Mouse (Mus musculus): ENCODE data around the gene Klhl8. TPM values are rescaled to one million over a fixed set of nuclear protein-coding genes. Genes with fewer than 3 reads are reported as not detected.
A peak's percentile ranks its signal among the peaks of the same experiment; 100 is the strongest.
"Not testable (repeated sequence)": the region's sequence is repeated elsewhere in the genome, so short reads cannot be mapped to it uniquely, and the experiment has no call there.

The Klhl8 gene
- 45.4 and 47.5 TPM in 2 replicates for polyA plus RNA-seq (2014; fragmentation: Nextera tagmentation; extraction: Ambion mirVana)

DNA sequence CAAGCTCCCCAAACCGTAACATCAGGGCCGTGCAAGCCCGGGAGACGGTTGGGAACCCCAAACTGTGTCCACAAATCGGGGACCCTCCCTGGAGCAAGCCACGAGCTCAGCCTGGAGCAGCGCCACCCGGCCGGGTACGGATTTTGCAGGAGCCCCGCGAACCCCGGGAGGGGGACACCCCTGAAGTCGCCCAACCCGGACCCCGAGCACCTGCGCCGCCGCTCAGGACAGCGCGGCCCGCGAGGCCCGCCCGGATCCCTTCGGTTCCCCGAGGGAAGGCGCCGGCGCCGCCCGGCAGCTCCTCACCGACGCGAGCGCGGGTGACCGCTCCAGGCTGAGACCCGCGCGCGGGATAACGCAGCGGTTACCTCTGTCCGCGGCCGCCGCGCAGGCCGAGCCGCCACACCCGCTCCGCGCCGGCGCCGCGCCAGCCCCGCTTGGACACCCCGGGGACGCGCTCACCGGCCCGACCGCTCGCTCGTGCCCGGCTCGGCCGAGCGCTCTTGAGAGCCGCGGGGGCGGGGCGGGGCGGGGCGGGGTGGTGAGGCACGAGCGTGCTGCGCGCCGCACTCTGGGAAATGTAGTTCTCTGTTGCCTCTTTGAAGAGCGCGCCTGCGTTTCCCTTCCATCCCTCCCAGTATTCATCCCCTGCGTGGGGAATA lies at the start of gene Klhl8:
Gene Klhl8, minus strand, starts transcription at position 512 of the 662 bp plus-strand sequence.
- Histone ChIP-seq H3K27ac (peak within 1 kb of the TSS; percentile 86), H3K4me3 (replicated peaks; ENCODE audit: low read length) (peak within 1 kb of the TSS; percentile 93), H3K4me2 (replicated peaks) (peak within 1 kb of the TSS; percentile 66), H3K9me3 (ENCODE audit: control insufficient read depth, low read length) (no peaks in the 10 kb centered on the region), H3K27me3 (ENCODE audit: control insufficient read depth, insufficient read depth, low read length) (no peaks in the 10 kb centered on the region), H3K36me3 (replicated peaks; ENCODE audit: control insufficient read depth, insufficient read depth) (no peaks in the 10 kb centered on the region), H3K4me1 (replicated peaks; ENCODE audit: control insufficient read depth, insufficient read depth, low read length) (0 out of 2 replicates have a peak, but pooled peaks cover 2% of the 10 kb centered on the region), H3K9ac (peak within 1 kb of the TSS; percentile 94)
- DNase-seq (ENCODE audit: low spot score), result peak; percentile 88
- ATAC-seq (ENCODE audit: low FRiP score), result peak; percentile 96
- under 1% methylated on average over 86 of the region's 86 CpGs for WGBS

DNA sequence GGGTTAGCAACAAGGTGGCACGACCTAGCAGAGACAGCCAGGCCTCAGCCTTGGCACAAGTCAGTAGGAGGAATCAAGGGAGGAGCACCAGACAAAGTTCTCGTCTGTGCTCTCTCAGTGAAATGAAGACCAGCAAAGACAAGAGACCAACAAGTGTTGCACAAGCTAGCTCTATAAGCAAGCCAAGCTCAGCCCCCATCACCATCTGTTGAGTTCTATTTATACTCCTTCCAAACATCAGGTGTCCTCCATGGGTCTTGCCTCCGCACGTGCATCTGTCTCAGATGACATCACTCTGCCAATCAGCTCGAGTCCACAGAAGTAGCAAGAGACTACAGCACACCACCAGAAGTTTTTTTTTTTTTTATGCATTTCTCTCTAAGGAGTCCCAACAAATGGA lies 43.6 kb upstream of the Klhl8 start:
- Histone ChIP-seq H3K36me3 (replicated peaks; ENCODE audit: control insufficient read depth, insufficient read depth) (no peaks in the 10 kb centered on the region), H3K9ac (no peak overlapping the region), H3K27ac (no peak overlapping the region), H3K4me1 (replicated peaks; ENCODE audit: control insufficient read depth, insufficient read depth, low read length) (no peaks in the 10 kb centered on the region), H3K4me2 (replicated peaks) (no peak overlapping the region), H3K27me3 (ENCODE audit: control insufficient read depth, insufficient read depth, low read length) (no peaks in the 10 kb centered on the region), H3K9me3 (ENCODE audit: control insufficient read depth, low read length) (no peaks in the 10 kb centered on the region), H3K4me3 (replicated peaks; ENCODE audit: low read length) (no peak overlapping the region)
- 83% methylated on average over 5 of the region's 5 CpGs for WGBS
- DNase-seq (ENCODE audit: low spot score), result no peak
- no peak for ATAC-seq (ENCODE audit: low FRiP score)

DNA sequence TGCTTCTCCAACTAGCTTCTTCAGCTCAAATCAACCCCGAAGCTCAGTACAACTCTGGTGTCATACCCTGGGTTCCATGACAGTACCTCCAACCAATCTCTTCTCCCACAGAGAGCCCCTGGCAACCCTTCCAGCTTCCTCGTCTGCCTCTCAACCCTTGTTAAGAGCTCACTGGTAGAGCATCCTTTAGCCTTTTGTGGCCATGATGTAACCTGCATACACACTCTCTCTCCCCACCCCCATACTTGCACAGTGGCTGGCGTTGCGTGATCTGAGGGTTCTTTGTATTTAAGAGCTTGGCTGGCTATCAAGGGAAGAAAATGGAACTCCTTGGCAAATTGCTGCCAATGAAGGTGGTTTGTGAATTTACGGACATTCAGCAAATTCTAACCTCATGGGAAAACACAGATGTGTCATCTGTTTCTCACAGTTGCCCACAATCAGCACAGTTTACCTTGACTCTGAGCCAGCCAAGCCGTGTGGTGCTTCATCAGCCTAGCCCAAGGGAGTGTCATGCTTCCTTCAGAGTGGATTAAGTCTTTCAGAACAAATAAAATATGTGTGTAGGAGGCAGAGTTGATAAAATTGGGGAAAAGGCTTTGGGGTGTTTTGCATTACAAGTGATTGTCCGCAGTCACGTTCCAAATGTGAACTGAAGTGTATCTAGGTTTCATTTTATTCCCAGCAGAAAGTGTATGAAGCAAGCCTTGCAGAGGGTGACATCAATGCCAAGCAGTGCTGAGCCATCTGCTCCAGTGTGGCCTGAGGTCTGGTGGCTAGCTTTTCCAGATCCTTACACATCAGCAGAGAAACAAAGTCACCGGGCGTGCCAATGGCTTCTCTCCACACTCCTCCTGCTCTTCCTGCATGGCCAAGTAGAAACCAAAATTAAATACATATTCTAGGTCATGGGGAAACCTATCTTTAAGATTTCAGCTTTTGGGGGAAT lies 42.4 kb upstream of the Klhl8 start:
- Histone ChIP-seq H3K4me1 (replicated peaks; ENCODE audit: control insufficient read depth, insufficient read depth, low read length) (no peaks in the 10 kb centered on the region), H3K27ac (no peak overlapping the region), H3K9me3 (ENCODE audit: control insufficient read depth, low read length) (no peaks in the 10 kb centered on the region), H3K4me2 (replicated peaks) (no peak overlapping the region), H3K27me3 (ENCODE audit: control insufficient read depth, insufficient read depth, low read length) (no peaks in the 10 kb centered on the region), H3K9ac (no peak overlapping the region), H3K4me3 (replicated peaks; ENCODE audit: low read length) (no peak overlapping the region), H3K36me3 (replicated peaks; ENCODE audit: control insufficient read depth, insufficient read depth) (no peaks in the 10 kb centered on the region)
- 79% methylated on average over 10 of the region's 10 CpGs for WGBS
- DNase-seq (ENCODE audit: low spot score) (no peak), ATAC-seq (ENCODE audit: low FRiP score) (no peak)

DNA sequence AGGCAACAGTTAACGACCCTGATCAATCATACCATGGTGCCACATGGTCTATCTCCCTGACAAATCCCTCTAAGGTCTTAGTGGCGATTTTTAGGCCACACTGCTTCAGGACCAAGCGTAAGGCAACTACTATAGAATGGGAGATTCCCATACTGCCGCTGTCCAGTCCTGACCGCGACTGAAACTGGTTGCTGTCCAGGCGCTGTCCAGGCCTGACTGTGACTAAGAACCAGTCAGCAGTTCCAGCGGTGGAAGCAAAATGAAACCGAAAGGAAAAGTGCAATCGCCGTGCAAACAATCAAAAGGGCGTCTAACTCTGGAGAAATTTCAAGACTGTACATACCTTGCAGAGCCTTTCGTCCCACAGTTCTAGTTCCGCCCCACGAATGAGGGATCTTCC lies 39.1 kb upstream of the Klhl8 start:
- H3K27ac ChIP-seq; H3K4me2 ChIP-seq (replicated peaks); H3K4me1 ChIP-seq (replicated peaks; ENCODE audit: control insufficient read depth, insufficient read depth, low read length); H3K9me3 ChIP-seq (ENCODE audit: control insufficient read depth, low read length); H3K9ac ChIP-seq; ATAC-seq (ENCODE audit: low FRiP score); H3K4me3 ChIP-seq (replicated peaks; ENCODE audit: low read length); H3K36me3 ChIP-seq (replicated peaks; ENCODE audit: control insufficient read depth, insufficient read depth); H3K27me3 ChIP-seq (ENCODE audit: control insufficient read depth, insufficient read depth, low read length); DNase-seq (ENCODE audit: low spot score): not testable (repeated sequence)
- 91% methylated on average over 15 of the region's 15 CpGs for WGBS

DNA sequence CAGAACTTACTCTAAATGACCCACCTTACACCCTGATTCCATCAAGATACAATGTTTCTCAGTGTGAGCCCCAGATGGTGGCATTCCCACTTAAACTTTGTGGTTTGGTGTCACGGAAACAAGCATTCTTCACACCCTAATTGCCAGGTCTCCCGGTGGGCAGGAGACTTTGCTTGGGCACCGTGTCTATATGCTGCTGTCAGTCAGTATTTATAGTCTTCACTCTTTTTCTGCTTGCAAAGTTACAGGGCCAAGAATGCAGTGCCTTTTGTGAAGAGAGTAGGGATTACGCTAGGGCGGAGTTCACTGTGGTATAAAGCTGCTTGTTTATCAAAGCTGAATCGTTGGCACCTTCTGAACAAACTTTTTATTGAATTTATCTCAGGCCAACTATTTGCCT lies 32.1 kb upstream of the Klhl8 start:
- H3K9ac ChIP-seq, result no peak overlapping the region
- peaks cover 22% of the 10 kb centered on the region for H3K27me3 ChIP-seq (ENCODE audit: control insufficient read depth, insufficient read depth, low read length)
- no peak overlapping the region for H3K4me3 ChIP-seq (replicated peaks; ENCODE audit: low read length)
- peaks cover 7% of the 10 kb centered on the region for H3K4me1 ChIP-seq (replicated peaks; ENCODE audit: control insufficient read depth, insufficient read depth, low read length)
- no peak overlapping the region for H3K27ac ChIP-seq
- WGBS, result 35% methylated on average over 6 of the region's 6 CpGs
- no peaks in the 10 kb centered on the region for H3K36me3 ChIP-seq (replicated peaks; ENCODE audit: control insufficient read depth, insufficient read depth)
- no peak overlapping the region for H3K4me2 ChIP-seq (replicated peaks)
- no peak for DNase-seq (ENCODE audit: low spot score)
- ATAC-seq (ENCODE audit: low FRiP score), result peak; percentile 57; the same call in 1 of the 2 replicates
- 0 out of 2 replicates have a peak, but pooled peaks cover 5% of the 10 kb centered on the region for H3K9me3 ChIP-seq (ENCODE audit: control insufficient read depth, low read length)

DNA sequence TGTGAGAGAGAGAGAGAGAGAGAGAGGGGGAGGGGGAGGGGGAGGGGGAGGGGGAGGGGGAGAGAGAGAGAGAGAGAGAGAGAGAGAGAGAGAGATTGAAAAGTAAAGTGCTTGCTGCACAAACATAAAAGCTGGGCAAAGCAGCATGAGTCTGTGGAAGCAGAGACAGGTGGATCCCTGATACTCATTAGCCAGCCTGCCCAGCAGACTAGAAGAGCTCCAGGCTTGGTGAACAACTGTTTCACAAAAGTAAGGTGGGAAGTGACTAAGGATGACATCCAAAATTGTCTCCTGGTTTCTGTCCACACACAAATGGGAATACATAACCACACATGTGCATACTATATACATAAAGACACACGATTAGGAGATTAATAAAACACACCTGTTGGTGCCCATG lies 28.8 kb upstream of the Klhl8 start:
- H3K36me3 ChIP-seq (replicated peaks; ENCODE audit: control insufficient read depth, insufficient read depth), result no peaks in the 10 kb centered on the region
- WGBS, result 59% methylated on average over 1 of the region's 1 CpGs
- no peak overlapping the region for H3K4me2 ChIP-seq (replicated peaks)
- no peak overlapping the region for H3K27ac ChIP-seq
- H3K9ac ChIP-seq, result no peak overlapping the region
- no peak overlapping the region for H3K4me3 ChIP-seq (replicated peaks; ENCODE audit: low read length)
- peaks cover 18% of the 10 kb centered on the region for H3K27me3 ChIP-seq (ENCODE audit: control insufficient read depth, insufficient read depth, low read length)
- H3K4me1 ChIP-seq (replicated peaks; ENCODE audit: control insufficient read depth, insufficient read depth, low read length), result peaks cover 11% of the 10 kb centered on the region
- no peak for DNase-seq (ENCODE audit: low spot score)
- ATAC-seq (ENCODE audit: low FRiP score), result no peak
- no peaks in the 10 kb centered on the region for H3K9me3 ChIP-seq (ENCODE audit: control insufficient read depth, low read length)

DNA sequence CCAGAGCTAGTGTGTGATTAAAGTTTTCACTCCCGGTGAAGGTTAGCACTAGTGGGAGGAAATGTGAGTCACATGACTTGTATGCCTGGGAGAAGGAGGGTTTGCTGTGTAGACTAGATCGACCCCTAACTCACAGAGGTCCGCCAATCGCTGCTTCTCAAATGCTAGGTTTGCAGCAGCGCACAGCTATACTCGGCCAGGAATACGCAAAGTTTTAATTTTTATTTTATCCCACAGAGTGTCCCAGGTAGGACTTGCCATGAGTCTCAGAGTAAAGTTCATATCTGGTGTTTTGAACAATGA lies 28.2 kb upstream of the Klhl8 start:
- no peaks in the 10 kb centered on the region for H3K9me3 ChIP-seq (ENCODE audit: control insufficient read depth, low read length)
- no peak; the same call in 1 of the 2 replicates for ATAC-seq (ENCODE audit: low FRiP score)
- 52% methylated on average over 7 of the region's 7 CpGs for WGBS
- H3K9ac ChIP-seq, result no peak overlapping the region
- H3K4me2 ChIP-seq (replicated peaks), result peak overlapping the region; percentile 15; the same call in 1 of the 2 replicates
- H3K36me3 ChIP-seq (replicated peaks; ENCODE audit: control insufficient read depth, insufficient read depth), result no peaks in the 10 kb centered on the region
- DNase-seq (ENCODE audit: low spot score), result no peak
- H3K27me3 ChIP-seq (ENCODE audit: control insufficient read depth, insufficient read depth, low read length), result peaks cover 17% of the 10 kb centered on the region
- no peak overlapping the region; the same call in 1 of the 2 replicates for H3K27ac ChIP-seq
- no peak overlapping the region for H3K4me3 ChIP-seq (replicated peaks; ENCODE audit: low read length)
- H3K4me1 ChIP-seq (replicated peaks; ENCODE audit: control insufficient read depth, insufficient read depth, low read length), result peaks cover 11% of the 10 kb centered on the region

DNA sequence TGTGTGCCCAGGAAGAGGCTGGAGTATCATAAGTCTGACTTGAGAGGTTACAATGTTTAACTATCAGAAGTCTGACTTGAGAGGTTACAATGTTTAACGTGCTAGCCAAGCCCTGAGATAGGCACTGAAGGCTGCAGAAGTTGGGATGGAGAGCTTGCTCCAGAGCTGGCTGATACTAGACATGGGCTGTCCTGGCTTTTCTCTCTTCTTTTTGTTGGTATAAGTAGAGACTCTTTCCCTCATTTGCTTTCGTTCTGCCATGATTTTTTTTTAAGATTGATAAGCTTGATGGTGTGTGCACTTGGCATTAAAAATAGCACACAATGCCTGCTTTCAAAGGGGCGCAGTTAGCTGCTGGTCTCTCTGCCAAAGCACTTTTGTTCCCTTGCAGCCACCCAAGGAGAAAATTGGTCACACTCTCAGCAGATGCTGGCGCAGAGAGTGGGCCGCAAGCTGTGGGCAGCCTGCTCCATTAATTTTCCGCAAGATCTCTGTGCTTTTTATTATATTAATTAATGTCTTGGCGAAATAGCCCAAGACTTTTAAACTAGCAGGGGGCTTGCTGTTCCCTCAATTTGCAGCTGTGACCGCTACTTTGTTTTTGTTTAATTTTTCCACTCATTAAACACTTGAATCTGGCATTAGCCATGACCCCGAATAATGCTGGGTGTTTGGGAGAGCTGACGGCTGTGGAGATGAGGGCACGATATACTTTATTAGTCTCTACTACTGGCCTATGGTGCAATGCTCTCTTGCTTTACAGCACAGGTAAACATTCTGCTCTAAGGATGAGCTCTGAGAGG lies 27.7 kb upstream of the Klhl8 start:
- 13% methylated on average over 11 of the region's 11 CpGs for WGBS
- no peaks in the 10 kb centered on the region for H3K9me3 ChIP-seq (ENCODE audit: control insufficient read depth, low read length)
- no peak overlapping the region for H3K9ac ChIP-seq
- peaks cover 17% of the 10 kb centered on the region for H3K27me3 ChIP-seq (ENCODE audit: control insufficient read depth, insufficient read depth, low read length)
- H3K27ac ChIP-seq, result no peak overlapping the region; the same call in 1 of the 2 replicates
- DNase-seq (ENCODE audit: low spot score), result peak; percentile 73
- peak; percentile 85 for ATAC-seq (ENCODE audit: low FRiP score)
- no peaks in the 10 kb centered on the region for H3K36me3 ChIP-seq (replicated peaks; ENCODE audit: control insufficient read depth, insufficient read depth)
- peaks cover 11% of the 10 kb centered on the region for H3K4me1 ChIP-seq (replicated peaks; ENCODE audit: control insufficient read depth, insufficient read depth, low read length)
- no peak overlapping the region for H3K4me3 ChIP-seq (replicated peaks; ENCODE audit: low read length)
- peak overlapping the region; percentile 15; the same call in 1 of the 2 replicates for H3K4me2 ChIP-seq (replicated peaks)
